In the genomic region with DNA sequence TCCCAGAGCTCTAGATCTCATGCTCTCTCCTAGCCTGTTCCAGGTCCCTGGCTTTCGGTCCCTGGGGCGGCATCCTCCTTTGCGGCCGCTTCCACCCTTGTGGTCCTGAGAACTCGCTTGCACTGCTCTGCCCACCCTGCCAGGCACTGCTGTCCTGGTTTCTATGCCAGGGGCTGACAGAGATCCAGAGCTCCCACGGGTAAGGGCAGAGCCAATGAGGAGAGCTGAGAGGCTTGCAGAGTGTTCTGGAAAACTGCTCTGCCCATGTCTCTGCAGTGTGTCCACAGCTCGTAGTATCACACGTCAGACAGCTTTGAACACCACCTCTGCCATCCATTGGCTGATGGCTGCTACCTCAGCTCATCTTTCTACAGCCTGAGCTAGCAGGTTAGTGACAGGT, we compare ENCODE assay signal across 10 mouse cellular contexts. TPM values are rescaled to one million over a fixed set of nuclear protein-coding genes. Genes with fewer than 3 reads are reported as not detected.
DNase-seq lines count a peak whose midpoint lies in the region; ATAC-seq and TF ChIP-seq lines count a peak whose summit lies in the region.
"Had no signal": no experiment of that assay in that cellular context is flagged by ENCODE, and none has a peak within 500 bp of the region (broad histone marks: within the 10 kb centered on the region; RNA-seq: fewer than 3 reads in every experiment).

No protein-coding gene starts in this region.

- H3K4me3 ChIP-seq in heart, embryonic 10.5 days: no peak overlapping the region
- no peak overlapping the region for H3K4me3 ChIP-seq in layer of hippocampus, adult 2 months
- peak overlapping the region; percentile 26; the same call in 1 of the 2 replicates for H3K4me3 ChIP-seq in E14TG2a.4 (replicated peaks; ENCODE audit: low read length)
- H3K4me3 ChIP-seq in intestine, embryonic 15.5 days (replicated peaks): no peak overlapping the region
- H3K4me3 ChIP-seq: liver, embryonic 13.5 days had no signal

- H3K9ac ChIP-seq in intestine, embryonic 15.5 days: no peak overlapping the region
- H3K9ac ChIP-seq: liver, embryonic 13.5 days had no signal

- H3K4me1 ChIP-seq in heart, embryonic 10.5 days: peaks cover 37% of the 10 kb centered on the region
- peaks cover 55% of the 10 kb centered on the region for H3K4me1 ChIP-seq in E14TG2a.4 (replicated peaks; ENCODE audit: low read depth, low read length)
- H3K4me1 ChIP-seq in intestine, embryonic 15.5 days (replicated peaks): peaks cover 22% of the 10 kb centered on the region

- TF ChIP-seq CTCF in layer of hippocampus, adult 2 months (conservative IDR thresholded peaks at IDR 0.05): no peak
- no peak for TF ChIP-seq CTCF in E14TG2a.4 (conservative IDR thresholded peaks at IDR 0.05; ENCODE audit: low read length)

- 0 out of 2 replicates have a peak, but pooled peaks cover 6% of the 10 kb centered on the region for H3K27me3 ChIP-seq in heart, embryonic 10.5 days (ENCODE audit: insufficient read depth, poor library complexity, severe bottlenecking)
- no peaks in the 10 kb centered on the region for H3K27me3 ChIP-seq in E14TG2a.4 (ENCODE audit: insufficient read depth, low read length)
- H3K27me3 ChIP-seq in intestine, embryonic 15.5 days (replicated peaks): no peaks in the 10 kb centered on the region
- H3K27me3 ChIP-seq: liver, embryonic 13.5 days had no signal

- no peak for ATAC-seq in intestine, embryonic 15.5 days

- WGBS in heart, embryonic 10.5 days: 78% methylated on average over 8 of the region's 8 CpGs
- 80% methylated on average over 8 of the region's 8 CpGs for whole genome bisulfite sequencing in intestine, embryonic 15.5 days

- peaks cover 41% of the 10 kb centered on the region for H3K36me3 ChIP-seq in heart, embryonic 10.5 days
- H3K36me3 ChIP-seq in E14TG2a.4 (ENCODE audit: insufficient read depth, low read length): peaks cover 42% of the 10 kb centered on the region
- no peaks in the 10 kb centered on the region; the same call in 1 of the 2 replicates for H3K36me3 ChIP-seq in intestine, embryonic 15.5 days

- intact Hi-C loops in heart, postnatal 14 days (cut with DNase I): no loop called here

- H3K4me2 ChIP-seq in intestine, embryonic 15.5 days (replicated peaks): no peak overlapping the region
- H3K4me2 ChIP-seq: liver, embryonic 13.5 days; midbrain, embryonic 11.5 days had no signal

- no peak for DNase-seq in heart, embryonic 10.5 days (ENCODE audit: low spot score)
- no peak for DNase-seq in heart, postnatal 14 days
- DNase-seq in layer of hippocampus, adult 2 months (ENCODE audit: low spot score in 2 of 2): no peak
- DNase-seq in layer of hippocampus, adult 9-11 months: no peak
- DNase-seq in spleen, adult 18-20 months: no peak
- no peak for DNase-seq in kidney, adult 8-10 months
- DNase-seq: liver, embryonic 13.5 days had no signal

- peak overlapping the region; percentile 80 for H3K27ac ChIP-seq in heart, embryonic 10.5 days
- peak overlapping the region; percentile 2; the same call in 1 of the 2 replicates for H3K27ac ChIP-seq in layer of hippocampus, adult 2 months
- H3K27ac ChIP-seq in intestine, embryonic 15.5 days: peak overlapping the region; percentile 74
- H3K27ac ChIP-seq: liver, embryonic 13.5 days had no signal

- H3K9me3 ChIP-seq in heart, embryonic 10.5 days: no peaks in the 10 kb centered on the region
- no peaks in the 10 kb centered on the region for H3K9me3 ChIP-seq in E14TG2a.4 (ENCODE audit: low read length)
- no peaks in the 10 kb centered on the region for H3K9me3 ChIP-seq in intestine, embryonic 15.5 days
- H3K9me3 ChIP-seq: liver, embryonic 13.5 days had no signal

RNA-seq across cellular contexts. Expression of a gene that starts 23.8 kb away (rescaled TPM):
- polyA plus RNA-seq in heart, embryonic 10.5 days (2016; fragmentation: Nextera tagmentation; extraction: Ambion mirVana): 65.7 and 104 TPM in 2 replicates
- total RNA-seq in heart, postnatal 14 days (2021): 100 to 1,000 TPM; 238 to 261 TPM
- total RNA-seq in layer of hippocampus, adult 2 months (2021): 10 to 100 TPM; 27.4 to 34.2 TPM
- polyA plus RNA-seq in intestine, embryonic 15.5 days (2015; fragmentation: Nextera tagmentation; extraction: Ambion mirVana): 89.9 and 90.5 TPM in 2 replicates

RNA-seq across cellular contexts. Expression of a gene that starts 51.1 kb away (rescaled TPM):
- polyA plus RNA-seq in heart, embryonic 10.5 days (2016; fragmentation: Nextera tagmentation; extraction: Ambion mirVana): 15.2 and 16.9 TPM in 2 replicates
- 10 to 100 TPM; 47.6 to 48.3 TPM for total RNA-seq in heart, postnatal 14 days (2021)
- 10 to 100 TPM; 56.4 to 58.5 TPM for total RNA-seq in layer of hippocampus, adult 2 months (2021)
- polyA plus RNA-seq in intestine, embryonic 15.5 days (2015; fragmentation: Nextera tagmentation; extraction: Ambion mirVana): 20.6 and 21.0 TPM in 2 replicates

Comparison
In these comparisons a context has a peak if more than half of its experiments do, and no peak if none do; other contexts are left out.
1. H3K27ac ChIP-seq: peak in every context shown above with its lines; median percentile 80 in heart, embryonic 10.5 days; 74 in intestine, embryonic 15.5 days; 2 in layer of hippocampus, adult 2 months.
2. RNA of a gene that starts 23.8 kb away (total RNA-seq): 238 to 261 TPM in heart, postnatal 14 days; 27.4 to 34.2 TPM in layer of hippocampus, adult 2 months; every median in the first group is over 4 times any median in the second.